Mouse (Mus musculus) testis, adult 2 months (tissue): ENCODE measurements around the gene Gm10842.
"Not testable (repeated sequence)": the region's sequence is repeated elsewhere in the genome, so short reads cannot be mapped to it uniquely, and the experiment has no call there.

Source experiments
- CTCF ChIP-seq: fragments of 200-500 bp; IDR thresholded peaks from 2 replicates; pipeline ENCODE4 v1.5.1; 2012; ENCODE audit warnings: low read depth, mild to moderate bottlenecking, inconsistent platforms, low read length, moderate library complexity; ENCODE audit not compliant: control insufficient read depth, insufficient read depth, insufficient replicate concordance
- POLR2A ChIP-seq: fragments of 200-500 bp; IDR thresholded peaks from 2 replicates; pipeline ENCODE4 v1.6.1; 2012; ENCODE audit warnings: low read depth, mild to moderate bottlenecking, inconsistent platforms, low read length, moderate library complexity; ENCODE audit not compliant: control insufficient read depth

DNA sequence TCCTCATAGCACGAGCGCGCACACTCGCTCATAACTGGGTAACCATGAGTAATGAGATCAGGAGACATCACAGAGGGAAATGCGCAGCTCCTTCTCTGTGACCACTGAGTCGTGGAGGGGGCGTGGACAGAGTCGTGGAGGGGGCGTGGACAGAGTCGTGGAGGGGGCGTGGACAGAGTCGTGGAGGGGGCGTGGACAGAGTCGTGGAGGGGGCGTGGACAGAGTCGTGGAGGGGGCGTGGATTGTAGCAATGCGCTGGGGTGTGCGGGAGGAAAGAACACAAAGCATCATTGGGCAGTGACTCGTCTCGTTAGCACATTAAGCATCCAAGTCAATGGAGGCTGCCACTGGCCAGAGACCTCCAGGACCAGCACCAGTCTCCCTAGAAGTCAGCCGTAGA, 34.2 kb upstream of the Gm10842 start:
- TF ChIP-seq CTCF: not testable (repeated sequence)
- TF ChIP-seq POLR2A: peak; percentile 5
